Mouse (Mus musculus): ENCODE measurements at regions not wholly inside any gene's neighbourhood (a gene's known extent, or its start where the extent isn't known, plus 50 kb on each side); places are given as distances from the start of the nearest gene placed in this dataset.

- ATAC-seq (replicated peaks in 1 of 2; ENCODE audit: insufficient read depth in 1 of 2, low FRiP score in 2 of 2, low TSS enrichment in 1 of 2, low read depth in 1 of 2, poor library complexity in 2 of 2, severe bottlenecking in 2 of 2): no peak
Observed at GRCm38 (mm10) chr3:144088261-144088884, 116.6 kb downstream of the Lmo4 start.

GRCm38 (mm10) chr3:144087771-144088170 lies 117.2 kb downstream of the Lmo4 start:
- no peak for ATAC-seq (replicated peaks in 1 of 2; ENCODE audit: insufficient read depth in 1 of 2, low FRiP score in 2 of 2, low TSS enrichment in 1 of 2, low read depth in 1 of 2, poor library complexity in 2 of 2, severe bottlenecking in 2 of 2)

- no peak for ATAC-seq (replicated peaks in 1 of 2; ENCODE audit: insufficient read depth in 1 of 2, low FRiP score in 2 of 2, low TSS enrichment in 1 of 2, low read depth in 1 of 2, poor library complexity in 2 of 2, severe bottlenecking in 2 of 2)
Observed at GRCm38 (mm10) chr3:144086176-144086575, 118.8 kb downstream of the Lmo4 start.

- no peak for ATAC-seq (replicated peaks in 1 of 2; ENCODE audit: insufficient read depth in 1 of 2, low FRiP score in 2 of 2, low TSS enrichment in 1 of 2, low read depth in 1 of 2, poor library complexity in 2 of 2, severe bottlenecking in 2 of 2)
Observed at GRCm38 (mm10) chr3:144079960-144080359, 125.1 kb downstream of the Lmo4 start.

GRCm38 (mm10) chr3:144078198-144078935 lies 126.7 kb downstream of the Lmo4 start:
- ATAC-seq (replicated peaks in 1 of 2; ENCODE audit: insufficient read depth in 1 of 2, low FRiP score in 2 of 2, low TSS enrichment in 1 of 2, low read depth in 1 of 2, poor library complexity in 2 of 2, severe bottlenecking in 2 of 2): no peak

- ATAC-seq (replicated peaks in 1 of 2; ENCODE audit: insufficient read depth in 1 of 2, low FRiP score in 2 of 2, low TSS enrichment in 1 of 2, low read depth in 1 of 2, poor library complexity in 2 of 2, severe bottlenecking in 2 of 2): no peak
Observed at GRCm38 (mm10) chr3:144069979-144070540, 135.0 kb downstream of the Lmo4 start.

GRCm38 (mm10) chr3:144067016-144067415 lies 138.0 kb downstream of the Lmo4 start:
- no peak for ATAC-seq (replicated peaks in 1 of 2; ENCODE audit: insufficient read depth in 1 of 2, low FRiP score in 2 of 2, low TSS enrichment in 1 of 2, low read depth in 1 of 2, poor library complexity in 2 of 2, severe bottlenecking in 2 of 2)

GRCm38 (mm10) chr3:144058106-144058505 lies 146.9 kb downstream of the Lmo4 start:
- no peak for ATAC-seq (replicated peaks in 1 of 2; ENCODE audit: insufficient read depth in 1 of 2, low FRiP score in 2 of 2, low TSS enrichment in 1 of 2, low read depth in 1 of 2, poor library complexity in 2 of 2, severe bottlenecking in 2 of 2)

- ATAC-seq (replicated peaks in 1 of 2; ENCODE audit: insufficient read depth in 1 of 2, low FRiP score in 2 of 2, low TSS enrichment in 1 of 2, low read depth in 1 of 2, poor library complexity in 2 of 2, severe bottlenecking in 2 of 2): no peak
Observed at GRCm38 (mm10) chr3:144050341-144050740, 154.7 kb downstream of the Lmo4 start.

GRCm38 (mm10) chr3:144049270-144049669 lies 155.8 kb downstream of the Lmo4 start:
- ATAC-seq (replicated peaks in 1 of 2; ENCODE audit: insufficient read depth in 1 of 2, low FRiP score in 2 of 2, low TSS enrichment in 1 of 2, low read depth in 1 of 2, poor library complexity in 2 of 2, severe bottlenecking in 2 of 2): no peak

- ATAC-seq (replicated peaks in 1 of 2; ENCODE audit: insufficient read depth in 1 of 2, low FRiP score in 2 of 2, low TSS enrichment in 1 of 2, low read depth in 1 of 2, poor library complexity in 2 of 2, severe bottlenecking in 2 of 2): peak in 1 of 2 experiments; percentile 9; a peak in 1 of 4 replicates
Observed at GRCm38 (mm10) chr3:144044366-144044765, 160.7 kb downstream of the Lmo4 start.

GRCm38 (mm10) chr3:144041788-144042187 lies 163.2 kb downstream of the Lmo4 start:
- ATAC-seq (replicated peaks in 1 of 2; ENCODE audit: insufficient read depth in 1 of 2, low FRiP score in 2 of 2, low TSS enrichment in 1 of 2, low read depth in 1 of 2, poor library complexity in 2 of 2, severe bottlenecking in 2 of 2): peak in 1 of 2 experiments; percentile 89; a peak in 2 of 4 replicates

- ATAC-seq (replicated peaks in 1 of 2; ENCODE audit: insufficient read depth in 1 of 2, low FRiP score in 2 of 2, low TSS enrichment in 1 of 2, low read depth in 1 of 2, poor library complexity in 2 of 2, severe bottlenecking in 2 of 2): peak in 1 of 2 experiments; percentile 37; a peak in 1 of 4 replicates
Observed at GRCm38 (mm10) chr3:144039498-144039897, 165.5 kb downstream of the Lmo4 start.

GRCm38 (mm10) chr3:144029611-144030010 lies 175.4 kb downstream of the Lmo4 start:
- no peak for ATAC-seq (replicated peaks in 1 of 2; ENCODE audit: insufficient read depth in 1 of 2, low FRiP score in 2 of 2, low TSS enrichment in 1 of 2, low read depth in 1 of 2, poor library complexity in 2 of 2, severe bottlenecking in 2 of 2)

- ATAC-seq (replicated peaks in 1 of 2; ENCODE audit: insufficient read depth in 1 of 2, low FRiP score in 2 of 2, low TSS enrichment in 1 of 2, low read depth in 1 of 2, poor library complexity in 2 of 2, severe bottlenecking in 2 of 2): no peak
Observed at GRCm38 (mm10) chr3:144029121-144029520, 175.9 kb downstream of the Lmo4 start.

GRCm38 (mm10) chr3:144027134-144027980 lies 177.7 kb downstream of the Lmo4 start:
- no peak for ATAC-seq (replicated peaks in 1 of 2; ENCODE audit: insufficient read depth in 1 of 2, low FRiP score in 2 of 2, low TSS enrichment in 1 of 2, low read depth in 1 of 2, poor library complexity in 2 of 2, severe bottlenecking in 2 of 2)

GRCm38 (mm10) chr3:144025451-144026125 lies 179.4 kb downstream of the Lmo4 start:
- no peak for ATAC-seq (replicated peaks in 1 of 2; ENCODE audit: insufficient read depth in 1 of 2, low FRiP score in 2 of 2, low TSS enrichment in 1 of 2, low read depth in 1 of 2, poor library complexity in 2 of 2, severe bottlenecking in 2 of 2)

All from hematopoietic stem cell, adult 5-6 weeks (primary cell).